Mouse (Mus musculus): ENCODE results near the gene Sipa1l2. TPM values are rescaled to one million over a fixed set of nuclear protein-coding genes. Genes with fewer than 3 reads are reported as not detected.

The Sipa1l2 gene
- total and polyA plus RNA-seq, 2 experiments from 2014 or later: 11.5 to 62.2 TPM

DNA sequence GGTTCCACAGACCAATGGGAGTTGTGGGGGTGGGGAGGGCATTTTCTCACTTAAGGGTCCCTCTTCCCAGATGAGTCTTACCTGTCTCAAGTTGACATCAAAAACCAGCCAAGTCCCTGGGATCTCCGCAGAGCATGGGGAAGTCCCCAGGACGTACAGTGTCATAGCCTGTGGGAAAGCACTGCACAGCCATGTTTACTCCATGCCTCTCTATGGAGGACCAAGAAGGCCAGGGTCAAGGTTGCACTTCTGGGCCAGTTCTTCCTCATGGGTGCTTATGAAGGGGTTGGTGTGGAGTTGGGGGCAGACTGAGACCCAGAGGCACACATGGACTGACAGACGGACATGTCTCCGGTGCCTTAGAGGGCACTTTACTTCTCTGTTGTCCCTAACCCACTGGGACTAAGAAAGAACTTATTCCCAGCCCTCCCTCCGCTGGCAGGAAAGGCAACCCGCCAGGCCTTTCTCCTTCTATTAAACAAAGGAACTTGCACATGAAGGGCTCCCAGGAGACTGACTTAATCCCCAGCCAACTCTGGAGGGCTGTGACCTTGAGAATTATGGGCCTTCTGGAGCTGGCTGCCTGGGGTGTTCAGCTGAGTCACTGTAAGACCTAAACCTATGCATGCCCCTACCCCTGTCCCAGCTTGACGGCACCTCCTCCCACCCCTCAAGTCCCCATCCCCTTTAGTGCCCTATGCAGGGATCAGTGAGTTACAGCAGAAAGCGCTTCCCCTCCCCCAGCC, 199.9 kb downstream of the Sipa1l2 start:
- H3K27ac ChIP-seq: peak overlapping the region; percentile 3; the same call in 1 of the 2 replicates
- WGBS: 32% methylated on average over 8 of the region's 8 CpGs
- ATAC-seq (no peak), DNase-seq (ENCODE audit: low spot score) (peak; percentile 58)
- H3K4me3 ChIP-seq (ENCODE audit: low read length): no peak overlapping the region
- TF ChIP-seq CTCF (IDR thresholded peaks at IDR 0.05; ENCODE audit: low read depth): no peak
- no peak overlapping the region for H3K9ac ChIP-seq (replicated peaks; ENCODE audit: low read length)
- H3K27me3 ChIP-seq (ENCODE audit: insufficient read depth, low read length): no peaks in the 10 kb centered on the region
- H3K4me1 ChIP-seq (ENCODE audit: insufficient read depth, low read length): peaks cover 11% of the 10 kb centered on the region
- H3K9me3 ChIP-seq (ENCODE audit: low read length): no peaks in the 10 kb centered on the region
- H3K4me2 ChIP-seq (ENCODE audit: low read depth, low read length): no peak overlapping the region
- no peaks in the 10 kb centered on the region for H3K36me3 ChIP-seq (ENCODE audit: insufficient read depth, low read length)

DNA sequence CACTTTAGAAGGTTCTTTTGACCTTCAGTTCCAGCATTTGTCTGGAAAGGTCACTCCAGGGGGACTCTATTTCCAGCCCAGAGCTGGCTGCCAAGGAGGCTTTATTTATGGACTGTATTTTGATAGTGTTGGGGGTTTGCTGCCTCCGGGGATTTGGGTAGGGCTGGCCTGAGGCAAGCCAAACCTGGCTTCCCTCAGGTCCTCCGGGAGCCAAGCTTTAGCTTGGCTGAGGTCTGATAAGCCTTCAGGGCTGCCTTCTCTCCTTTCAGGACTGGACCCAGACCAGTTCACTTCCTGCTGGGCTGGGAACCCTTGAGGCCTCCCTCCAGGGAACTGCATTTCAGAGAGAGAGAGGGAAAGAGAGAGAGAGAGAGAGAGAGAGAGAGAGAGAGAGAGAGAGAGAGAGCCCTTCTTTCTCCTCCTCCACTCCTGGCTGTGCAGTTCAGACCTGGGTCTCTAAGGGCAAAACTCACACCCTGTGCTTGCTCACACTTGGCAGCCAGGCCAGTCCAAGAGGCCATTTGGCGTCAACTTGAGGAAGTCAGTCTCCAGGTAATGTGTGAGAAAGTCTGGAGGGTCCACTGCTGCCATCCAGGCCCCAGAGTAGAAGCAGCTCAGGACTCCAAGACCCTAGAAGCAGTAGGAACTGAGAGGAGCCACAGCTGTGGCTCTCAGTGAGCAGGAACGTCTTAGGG, 201.1 kb downstream of the Sipa1l2 start:
- TF ChIP-seq CTCF (IDR thresholded peaks at IDR 0.05; ENCODE audit: low read depth): no peak
- Histone ChIP-seq H3K27ac (no peak overlapping the region), H3K4me3 (ENCODE audit: low read length) (no peak overlapping the region), H3K36me3 (ENCODE audit: insufficient read depth, low read length) (no peaks in the 10 kb centered on the region), H3K9ac (replicated peaks; ENCODE audit: low read length) (no peak overlapping the region), H3K4me1 (ENCODE audit: insufficient read depth, low read length) (peaks cover 11% of the 10 kb centered on the region), H3K4me2 (ENCODE audit: low read depth, low read length) (no peak overlapping the region), H3K27me3 (ENCODE audit: insufficient read depth, low read length) (no peaks in the 10 kb centered on the region), H3K9me3 (ENCODE audit: low read length) (no peaks in the 10 kb centered on the region)
- 61% methylated on average over 4 of the region's 4 CpGs for WGBS
- ATAC-seq (no peak), DNase-seq (ENCODE audit: low spot score) (no peak)

Other genes starting within 250 kb of the Sipa1l2 start
- gene Map10, start 100.0 kb upstream of the Sipa1l2 start, total RNA-seq (2014; rRNA removed): 9.7 and 13.4 TPM in 2 replicates
- 5.5 and 6.3 TPM in 2 replicates for gene Map10, start 100.0 kb upstream of the Sipa1l2 start, polyA plus RNA-seq (2015; fragmentation: Nextera tagmentation; extraction: Ambion mirVana)
- 24.9 and 37.1 TPM in 2 replicates for gene Ntpcr, start 160.2 kb upstream of the Sipa1l2 start, total RNA-seq (2014; rRNA removed)
- gene Ntpcr, start 160.2 kb upstream of the Sipa1l2 start, polyA plus RNA-seq (2015; fragmentation: Nextera tagmentation; extraction: Ambion mirVana): 35.1 and 35.2 TPM in 2 replicates

Measured in hindbrain, postnatal 0 days (tissue).